25 mouse cellular contexts compared by ENCODE assay signal in the genomic region with DNA sequence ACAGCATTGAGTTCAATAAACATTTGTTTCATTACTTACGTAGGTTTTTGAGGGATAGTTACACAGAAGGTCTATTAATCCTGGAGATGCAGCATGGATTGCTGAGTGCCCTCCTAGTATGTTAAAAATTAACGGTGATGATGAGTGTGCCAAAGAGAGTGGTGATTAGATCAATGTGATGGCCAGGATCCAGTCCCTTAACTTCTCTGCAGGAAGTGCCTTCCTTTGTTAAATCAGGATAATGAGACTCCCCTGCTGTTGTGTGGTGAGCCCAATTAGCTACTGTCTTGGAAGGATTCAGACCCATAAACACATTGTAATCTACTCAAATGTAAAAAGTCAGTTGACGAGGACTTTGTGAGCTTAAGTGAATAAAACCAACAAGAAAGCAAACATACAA.
"Had no signal": no experiment of that assay in that cellular context is flagged by ENCODE, and none has a peak within 500 bp of the region (broad histone marks: within the 10 kb centered on the region; RNA-seq: fewer than 3 reads in every experiment).

No protein-coding gene starts in this region.

- ATAC-seq: forebrain, embryonic 13.5 days; forebrain, embryonic 16.5 days; forebrain, postnatal 0 days had no signal

- H3K4me1 ChIP-seq: embryonic facial prominence, embryonic 13.5 days; embryonic facial prominence, embryonic 15.5 days; forebrain, embryonic 12.5 days had no signal

- DNase-seq: cerebellum, adult 8-10 months; cerebellum, adult 9-10 months; cerebellum, adult 9-11 months; cerebellum, postnatal 10 days; cerebellum, postnatal 14 days; cerebellum, postnatal 25 days; cerebellum, postnatal 36 days; embryo, embryonic 11 days; forebrain, postnatal 0 days; gastrocnemius, adult 2 months; gastrocnemius, postnatal 10 days; gastrocnemius, postnatal 14 days; gastrocnemius, postnatal 25 days; gastrocnemius, postnatal 36 days; heart, adult 18-20 months had no signal

- H3K9me3 ChIP-seq: embryonic facial prominence, embryonic 10.5 days; embryonic facial prominence, embryonic 12.5 days; embryonic facial prominence, embryonic 15.5 days; forebrain, embryonic 10.5 days; forebrain, embryonic 12.5 days; forebrain, embryonic 13.5 days; heart, embryonic 10.5 days had no signal

- H3K4me2 ChIP-seq: embryonic facial prominence, embryonic 12.5 days; embryonic facial prominence, embryonic 13.5 days; embryonic facial prominence, embryonic 15.5 days; forebrain, embryonic 12.5 days; forebrain, embryonic 13.5 days had no signal

- H3K9ac ChIP-seq: embryonic facial prominence, embryonic 12.5 days; embryonic facial prominence, embryonic 13.5 days; embryonic facial prominence, embryonic 15.5 days; forebrain, embryonic 12.5 days; forebrain, embryonic 13.5 days; forebrain, postnatal 0 days had no signal

- H3K27me3 ChIP-seq: embryonic facial prominence, embryonic 12.5 days; embryonic facial prominence, embryonic 15.5 days; forebrain, embryonic 13.5 days had no signal

- H3K36me3 ChIP-seq: embryonic facial prominence, embryonic 10.5 days; embryonic facial prominence, embryonic 12.5 days; embryonic facial prominence, embryonic 13.5 days; embryonic facial prominence, embryonic 15.5 days; forebrain, embryonic 10.5 days; forebrain, embryonic 12.5 days; heart, embryonic 10.5 days had no signal

- H3K4me3 ChIP-seq: embryonic facial prominence, embryonic 10.5 days; embryonic facial prominence, embryonic 12.5 days; embryonic facial prominence, embryonic 13.5 days; embryonic facial prominence, embryonic 15.5 days; erythroblast, embryonic 14.5 days; forebrain, embryonic 10.5 days; forebrain, embryonic 12.5 days; forebrain, embryonic 13.5 days; gastrocnemius, adult 2 months; heart, embryonic 10.5 days had no signal

- H3K27ac ChIP-seq: embryonic facial prominence, embryonic 10.5 days; embryonic facial prominence, embryonic 12.5 days; embryonic facial prominence, embryonic 13.5 days; embryonic facial prominence, embryonic 15.5 days; forebrain, embryonic 10.5 days; forebrain, embryonic 12.5 days; forebrain, embryonic 13.5 days; gastrocnemius, adult 2 months; heart, embryonic 10.5 days had no signal
